11 mouse cellular contexts compared by ENCODE assay signal in genomic region chr3:59744181-59744580, GRCm38 (mm10). TPM values are rescaled to one million over a fixed set of nuclear protein-coding genes. Genes with fewer than 3 reads are reported as not detected.
DNase-seq lines count a peak whose midpoint lies in the region; ATAC-seq and TF ChIP-seq lines count a peak whose summit lies in the region.
"Had no signal": no experiment of that assay in that cellular context is flagged by ENCODE, and none has a peak within 500 bp of the region (broad histone marks: within the 10 kb centered on the region; RNA-seq: fewer than 3 reads in every experiment).

No protein-coding gene starts in this region.

- TF ChIP-seq CTCF in CH12.LX (conservative IDR thresholded peaks at IDR 0.05 in 1 of 2, IDR thresholded peaks at IDR 0.05 in 1 of 2; ENCODE audit: low read depth in 2 of 2, low read length in 2 of 2): peak in 1 of 2 experiments; percentile 65; a peak in 2 of 4 replicates

- no peaks in the 10 kb centered on the region for H3K9me3 ChIP-seq in CH12.LX (replicated peaks; ENCODE audit: low read length)
- no peaks in the 10 kb centered on the region for H3K9me3 ChIP-seq in embryonic facial prominence, embryonic 14.5 days (ENCODE audit: control insufficient read depth, low read length)
- H3K9me3 ChIP-seq: embryonic facial prominence, embryonic 15.5 days; hindbrain, embryonic 12.5 days; lung, embryonic 15.5 days had no signal

- H3K79me2 ChIP-seq in CH12.LX (replicated peaks; ENCODE audit: control insufficient read depth, extremely low read depth, insufficient read depth, poor library complexity, severe bottlenecking): no peaks in the 10 kb centered on the region

- dilution Hi-C loops in CH12.LX (cut with MboI; ENCODE audit: extremely low pct_ligation_motif_present, extremely low pct_unique_long_range_greater_than_20kb, low sequenced_read_pairs): no loop called here

- peak; percentile 6 for DNase-seq in adrenal gland, adult 2 months
- DNase-seq in adrenal gland, postnatal 25 days: no peak
- DNase-seq in layer of hippocampus, adult 9-10 months (ENCODE audit: low spot score): peak; percentile 17
- no peak for DNase-seq in layer of hippocampus, postnatal 36 days
- DNase-seq in CH12.LX (ENCODE audit: extremely low read depth): peak; percentile 45
- peak; percentile 18 for DNase-seq in embryonic facial prominence, embryonic 14.5 days (ENCODE audit: low spot score)
- DNase-seq in kidney, adult 18-20 months: no peak
- DNase-seq in layer of hippocampus, adult 9-11 months: no peak

- no peak for ATAC-seq in embryonic facial prominence, embryonic 14.5 days (ENCODE audit: low read depth)

- no peak overlapping the region for H3K9ac ChIP-seq in CH12.LX (ENCODE audit: insufficient read depth, low read depth)
- H3K9ac ChIP-seq in embryonic facial prominence, embryonic 14.5 days (ENCODE audit: low read depth, low read length): no peak overlapping the region
- H3K9ac ChIP-seq: embryonic facial prominence, embryonic 15.5 days; hindbrain, embryonic 12.5 days; lung, embryonic 15.5 days had no signal

- H3K27me3 ChIP-seq in CH12.LX (replicated peaks): no peaks in the 10 kb centered on the region
- H3K27me3 ChIP-seq in embryonic facial prominence, embryonic 14.5 days (replicated peaks; ENCODE audit: control insufficient read depth, insufficient read depth, low read length): no peaks in the 10 kb centered on the region
- H3K27me3 ChIP-seq: embryonic facial prominence, embryonic 15.5 days; hindbrain, embryonic 12.5 days; lung, embryonic 15.5 days had no signal

- WGBS in embryonic facial prominence, embryonic 14.5 days: 10% methylated on average over 2 of the region's 2 CpGs

- no peak overlapping the region for H3K4me3 ChIP-seq in CH12.LX (replicated peaks in 1 of 3; ENCODE audit: low read depth in 2 of 3, low read length in 2 of 3, poor library complexity in 1 of 3)
- H3K4me3 ChIP-seq in embryonic facial prominence, embryonic 14.5 days (ENCODE audit: low read depth, low read length): no peak overlapping the region
- H3K4me3 ChIP-seq: embryonic facial prominence, embryonic 15.5 days; hindbrain, embryonic 12.5 days; lung, embryonic 15.5 days had no signal

- peak; percentile 71 for TF ChIP-seq RAD21 in CH12.LX (IDR thresholded peaks at IDR 0.05; ENCODE audit: low read depth, low read length)

- no peak overlapping the region for H3K4me2 ChIP-seq in CH12.LX (ENCODE audit: insufficient read depth, low read depth, poor library complexity, severe bottlenecking)
- H3K4me2 ChIP-seq in embryonic facial prominence, embryonic 14.5 days (ENCODE audit: low read depth, low read length): no peak overlapping the region
- H3K4me2 ChIP-seq: embryonic facial prominence, embryonic 15.5 days; hindbrain, embryonic 12.5 days; lung, embryonic 15.5 days had no signal

- no peaks in the 10 kb centered on the region for H3K4me1 ChIP-seq in CH12.LX (ENCODE audit: control insufficient read depth in 1 of 2, insufficient read depth in 2 of 2)
- H3K4me1 ChIP-seq in embryonic facial prominence, embryonic 14.5 days (ENCODE audit: control insufficient read depth, insufficient read depth, low read length): no peaks in the 10 kb centered on the region
- H3K4me1 ChIP-seq: embryonic facial prominence, embryonic 15.5 days; hindbrain, embryonic 12.5 days; lung, embryonic 15.5 days had no signal

- H3K36me3 ChIP-seq in CH12.LX (replicated peaks in 1 of 2; ENCODE audit: control insufficient read depth in 1 of 2, insufficient read depth in 1 of 2, low read length in 1 of 2): no peaks in the 10 kb centered on the region
- H3K36me3 ChIP-seq in embryonic facial prominence, embryonic 14.5 days (ENCODE audit: control insufficient read depth, insufficient read depth, low read length): no peaks in the 10 kb centered on the region
- H3K36me3 ChIP-seq: embryonic facial prominence, embryonic 15.5 days; hindbrain, embryonic 12.5 days; lung, embryonic 15.5 days had no signal

- TF ChIP-seq EP300 in CH12.LX (IDR thresholded peaks at IDR 0.05; ENCODE audit: low read length): no peak

- TF ChIP-seq POLR2A in CH12.LX (IDR thresholded peaks at IDR 0.05; ENCODE audit: low read depth, low read length): no peak

- no peak overlapping the region for H3K27ac ChIP-seq in CH12.LX (ENCODE audit: insufficient read depth, low read depth)
- H3K27ac ChIP-seq in embryonic facial prominence, embryonic 14.5 days (replicated peaks; ENCODE audit: low read depth, low read length): no peak overlapping the region
- H3K27ac ChIP-seq: embryonic facial prominence, embryonic 15.5 days; hindbrain, embryonic 12.5 days; lung, embryonic 15.5 days had no signal

- in situ Hi-C loops in CH12.LX (cut with MboI; ENCODE audit: low pct_ligation_motif_present, low pct_unique_long_range_greater_than_20kb, low sequenced_read_pairs): loop anchor here (25.0 kb wide), 2 partner anchors 407 to 582 kb away; partner anchors contain the start of genes Igsf10 and P2ry14

TF ChIP-seq in CH12.LX, 34 proteins besides CTCF, POLR2A, EP300 and RAD21:
- no peak for TF ChIP-seq CHD1 (IDR thresholded peaks at IDR 0.05; ENCODE audit: low read depth, low read length)
- no peak for TF ChIP-seq SIN3A (IDR thresholded peaks at IDR 0.05; ENCODE audit: low read length)
- TF ChIP-seq SMC3 (IDR thresholded peaks at IDR 0.05; ENCODE audit: low read depth, low read length): peak; percentile 49

RNA-seq across cellular contexts. Expression of gene Gm5538, which starts 14.6 kb away (rescaled TPM):
- under 1 TPM in 1 of 2 experiments, not detected in 1; 0.46 TPM for total RNA-seq in adrenal gland, adult 2 months (2021)
- polyA plus RNA-seq in adrenal gland, adult 2 months (2012; rRNA removed): not detected in 2 replicates
- not detected in 2 replicates for total RNA-seq in adrenal gland, postnatal 25 days (2021)
- total RNA-seq in layer of hippocampus, postnatal 36 days (2021): not detected
- not detected in 2 replicates for total RNA-seq in CH12.LX (2012; rRNA removed)
- total RNA-seq in CH12.LX (2014; rRNA removed): not detected in 2 replicates
- not detected in 2 replicates for polyA plus RNA-seq in CH12.LX (2012; ENCODE audit: insufficient read length, low read depth)
- not detected in 2 replicates for polyA plus RNA-seq in embryonic facial prominence, embryonic 14.5 days (2014; fragmentation: Nextera tagmentation; extraction: Ambion mirVana)
- polyA plus RNA-seq: embryonic facial prominence, embryonic 15.5 days; hindbrain, embryonic 12.5 days; lung, embryonic 15.5 days had no signal

Comparison
In these comparisons a context has a peak if more than half of its experiments do, and no peak if none do; other contexts are left out.
1. DNase-seq: peak in adrenal gland, adult 2 months (single experiment), layer of hippocampus, adult 9-10 months (single experiment), CH12.LX (single experiment) and embryonic facial prominence, embryonic 14.5 days (single experiment); none in adrenal gland, postnatal 25 days (single experiment), layer of hippocampus, postnatal 36 days (0 of 2), kidney, adult 18-20 months (single experiment) and layer of hippocampus, adult 9-11 months (single experiment).